Mouse (Mus musculus): Measurements from ENCODE around the gene Gm45062. TPM values are rescaled to one million over a fixed set of nuclear protein-coding genes. Genes with fewer than 3 reads are reported as not detected.

The Gm45062 gene
- polyA plus RNA-seq, 1 experiment, result not detected

DNA sequence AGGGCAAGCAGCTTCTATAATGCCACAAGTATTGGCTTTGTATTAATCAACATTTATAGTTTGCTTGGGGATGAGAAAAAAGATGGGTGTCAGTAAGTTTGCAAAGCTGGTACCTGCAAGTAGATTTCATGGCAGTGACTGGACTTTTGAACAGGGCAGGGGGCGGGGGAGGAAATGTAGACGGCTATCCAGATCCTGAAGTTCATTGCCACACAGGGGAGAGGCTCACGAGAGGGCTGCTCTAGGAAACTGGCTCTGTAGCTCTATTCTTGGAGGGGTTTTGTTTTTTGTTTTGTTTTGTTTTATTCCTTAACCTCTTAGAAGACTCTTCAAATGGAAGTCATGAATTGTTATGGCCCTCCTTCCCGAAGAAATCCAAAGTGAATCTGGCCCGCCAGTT lies 162.2 kb downstream of the Gm45062 start:
- TF ChIP-seq GATA1 (IDR thresholded peaks at IDR 0.05; ENCODE audit: borderline replicate concordance, low read length), result no peak
- no peak for TF ChIP-seq FLI1 (IDR thresholded peaks at IDR 0.05; ENCODE audit: low read length)
- Histone ChIP-seq H3K4me3 (replicated peaks) (no peak overlapping the region), H3K4me1 (peaks cover 23% of the 10 kb centered on the region), H3K9me3 (no peaks in the 10 kb centered on the region), H3K36me3 (replicated peaks; ENCODE audit: low read length) (peaks cover 5% of the 10 kb centered on the region), H3K27me3 (replicated peaks) (no peaks in the 10 kb centered on the region)

DNA sequence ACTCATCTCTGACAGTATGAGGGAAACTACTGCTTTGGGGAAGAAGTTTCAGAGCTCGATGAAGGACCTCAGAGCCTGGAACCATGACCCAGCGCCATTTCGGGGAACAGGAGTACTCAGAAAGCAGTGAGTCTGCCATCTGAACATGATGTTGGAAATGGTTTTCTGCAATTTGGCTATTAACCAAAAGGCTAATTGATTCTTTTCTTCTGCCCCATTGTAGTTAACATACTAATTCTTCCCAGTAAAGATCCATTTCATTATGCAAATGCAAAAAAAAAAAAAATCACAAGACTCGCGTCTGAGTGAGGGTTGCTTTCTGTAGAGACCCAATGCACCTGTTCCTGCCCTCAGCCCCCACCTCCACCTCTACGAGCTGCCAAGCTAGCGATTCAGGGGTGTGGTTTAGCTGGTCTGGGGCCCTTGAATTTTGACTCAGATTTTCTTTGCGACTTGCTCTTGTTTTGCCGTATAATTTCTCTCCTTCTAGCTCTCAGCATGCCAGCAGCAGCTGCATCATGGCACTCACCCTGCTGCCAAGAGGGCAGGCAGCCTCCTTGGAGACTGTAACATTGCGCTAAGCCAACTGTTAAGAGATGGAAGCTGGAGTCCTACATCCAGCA lies 162.8 kb downstream of the Gm45062 start:
- Histone ChIP-seq H3K27me3 (replicated peaks) (no peaks in the 10 kb centered on the region), H3K4me3 (replicated peaks) (no peak overlapping the region), H3K36me3 (replicated peaks; ENCODE audit: low read length) (peaks cover 9% of the 10 kb centered on the region), H3K4me1 (peaks cover 23% of the 10 kb centered on the region), H3K9me3 (no peaks in the 10 kb centered on the region)
- TF ChIP-seq GATA1 (IDR thresholded peaks at IDR 0.05; ENCODE audit: borderline replicate concordance, low read length) (no peak), FLI1 (IDR thresholded peaks at IDR 0.05; ENCODE audit: low read length) (no peak)

DNA sequence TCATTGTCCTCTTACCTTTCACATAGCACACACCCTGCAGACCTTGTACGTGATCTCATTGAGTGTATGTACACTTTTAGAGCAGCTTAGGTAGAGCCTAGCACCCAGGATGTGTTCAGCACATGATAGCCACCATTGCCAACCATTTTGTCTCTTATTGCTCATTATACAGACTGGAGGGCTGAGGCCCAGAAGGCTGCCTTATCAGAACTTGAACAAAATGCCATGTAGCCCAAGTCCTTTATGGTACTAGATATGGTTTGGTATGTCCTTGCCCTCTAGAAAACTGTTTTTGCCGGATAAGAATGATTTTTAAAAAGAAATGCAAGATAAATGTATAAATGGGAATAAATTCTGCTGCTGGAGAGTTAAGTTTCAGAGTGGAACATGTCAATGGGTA lies 163.9 kb downstream of the Gm45062 start:
- no peak for TF ChIP-seq FLI1 (IDR thresholded peaks at IDR 0.05; ENCODE audit: low read length)
- no peak for TF ChIP-seq GATA1 (IDR thresholded peaks at IDR 0.05; ENCODE audit: borderline replicate concordance, low read length)
- H3K36me3 ChIP-seq (replicated peaks; ENCODE audit: low read length), result peaks cover 17% of the 10 kb centered on the region
- H3K4me3 ChIP-seq (replicated peaks), result no peak overlapping the region
- H3K4me1 ChIP-seq, result peaks cover 23% of the 10 kb centered on the region
- H3K27me3 ChIP-seq (replicated peaks), result no peaks in the 10 kb centered on the region
- H3K9me3 ChIP-seq, result no peaks in the 10 kb centered on the region

DNA sequence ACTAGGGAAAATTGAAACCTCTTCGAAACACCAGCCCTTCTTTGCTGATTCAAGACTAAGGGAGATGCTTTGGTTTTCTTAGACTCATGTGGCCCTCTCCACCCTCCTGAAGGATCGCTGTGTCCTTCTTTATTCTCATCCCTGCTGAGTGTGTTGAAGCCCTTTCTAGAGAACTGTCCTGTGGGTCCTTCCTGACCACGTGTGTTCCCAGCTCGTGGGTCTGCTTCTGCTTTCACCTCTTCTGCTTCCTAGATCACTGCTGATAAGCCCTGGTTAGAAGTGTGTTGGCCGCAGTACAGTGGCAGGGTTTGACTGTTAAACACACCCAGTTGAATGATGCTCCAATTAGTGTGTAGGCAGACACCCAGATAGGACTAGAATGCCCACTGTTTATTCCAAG lies 168.4 kb downstream of the Gm45062 start:
- Histone ChIP-seq H3K4me3 (replicated peaks) (no peak overlapping the region), H3K36me3 (replicated peaks; ENCODE audit: low read length) (peaks cover 19% of the 10 kb centered on the region), H3K9me3 (no peaks in the 10 kb centered on the region), H3K27me3 (replicated peaks) (no peaks in the 10 kb centered on the region), H3K4me1 (peaks cover 17% of the 10 kb centered on the region)
- TF ChIP-seq FLI1 (IDR thresholded peaks at IDR 0.05; ENCODE audit: low read length), result no peak
- TF ChIP-seq GATA1 (IDR thresholded peaks at IDR 0.05; ENCODE audit: borderline replicate concordance, low read length), result no peak

DNA sequence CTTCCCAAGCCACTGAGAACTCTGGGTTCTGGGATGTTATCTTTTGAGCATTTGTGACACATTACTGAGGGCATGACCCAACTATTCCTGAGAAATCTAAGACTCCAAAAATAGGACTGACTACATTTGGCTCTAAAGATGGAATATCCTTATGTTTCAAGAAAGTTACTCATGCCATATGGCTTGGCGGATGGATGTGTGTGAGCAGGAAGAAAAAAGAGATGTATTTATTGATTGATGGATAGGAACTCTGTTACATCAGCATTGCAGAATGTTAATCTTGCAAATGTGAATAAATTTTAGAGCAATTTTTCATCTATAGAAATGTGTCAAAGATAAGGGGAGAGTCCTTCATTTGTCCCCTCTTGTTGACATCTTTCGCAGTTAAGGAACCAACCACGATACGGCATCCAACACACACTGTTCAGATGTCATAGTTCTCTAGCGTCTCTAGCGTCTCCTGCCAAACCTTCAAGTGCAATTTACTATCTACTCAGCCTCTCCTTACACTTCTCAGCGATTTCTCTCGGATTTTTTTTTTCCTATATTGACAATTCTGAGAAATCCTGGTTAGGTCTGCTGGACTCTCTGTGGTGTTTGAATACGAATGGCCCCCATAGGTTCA lies 171.5 kb downstream of the Gm45062 start:
- Histone ChIP-seq H3K36me3 (replicated peaks; ENCODE audit: low read length) (peaks cover 21% of the 10 kb centered on the region), H3K4me3 (replicated peaks) (no peak overlapping the region), H3K27me3 (replicated peaks) (no peaks in the 10 kb centered on the region), H3K9me3 (no peaks in the 10 kb centered on the region), H3K4me1 (no peaks in the 10 kb centered on the region)
- TF ChIP-seq FLI1 (IDR thresholded peaks at IDR 0.05; ENCODE audit: low read length), result no peak
- TF ChIP-seq GATA1 (IDR thresholded peaks at IDR 0.05; ENCODE audit: borderline replicate concordance, low read length), result no peak

DNA sequence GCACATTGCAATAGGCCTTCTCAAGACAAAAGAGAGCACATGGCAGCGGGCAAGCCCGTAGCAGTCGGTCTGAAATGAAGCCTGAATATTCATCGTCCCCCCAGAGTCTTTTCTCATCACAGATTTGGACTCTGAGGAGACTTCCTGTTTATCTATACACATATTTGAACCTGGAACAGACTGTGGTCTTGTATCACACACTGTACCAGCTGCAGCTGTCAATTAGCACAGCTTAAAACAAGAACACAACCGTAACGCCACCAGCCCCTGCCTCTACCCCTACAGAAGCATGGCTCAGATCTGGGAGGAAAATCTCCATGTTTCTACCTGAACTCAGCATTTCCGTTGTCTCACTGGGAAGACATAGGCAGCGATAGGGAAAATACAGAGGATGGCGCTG lies 173.9 kb downstream of the Gm45062 start:
- Histone ChIP-seq H3K27me3 (replicated peaks) (no peaks in the 10 kb centered on the region), H3K4me1 (no peaks in the 10 kb centered on the region), H3K4me3 (replicated peaks) (no peak overlapping the region), H3K36me3 (replicated peaks; ENCODE audit: low read length) (peaks cover 8% of the 10 kb centered on the region), H3K9me3 (no peaks in the 10 kb centered on the region)
- TF ChIP-seq GATA1 (IDR thresholded peaks at IDR 0.05; ENCODE audit: borderline replicate concordance, low read length) (no peak), FLI1 (IDR thresholded peaks at IDR 0.05; ENCODE audit: low read length) (no peak)

DNA sequence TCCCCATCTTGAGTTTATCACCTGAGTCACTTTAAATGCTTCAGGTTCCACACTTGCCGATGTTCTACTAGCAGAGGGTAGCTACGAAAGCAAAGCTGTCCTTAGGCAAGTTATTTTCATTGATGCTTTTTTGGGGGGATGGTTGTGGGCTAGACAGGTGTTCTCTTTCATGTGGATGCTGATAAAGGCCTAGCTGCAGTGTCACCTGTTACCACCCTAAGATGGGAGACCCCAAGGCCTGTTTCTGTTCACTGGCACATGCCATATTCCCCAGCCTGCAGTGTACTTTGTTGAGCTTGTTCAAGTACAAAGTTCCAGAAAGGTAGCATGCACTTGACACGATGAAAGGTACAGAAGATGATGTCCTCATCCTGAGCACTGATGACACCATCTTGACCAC lies 178.7 kb downstream of the Gm45062 start:
- H3K9me3 ChIP-seq, result 0 out of 2 replicates have a peak, but pooled peaks cover 4% of the 10 kb centered on the region
- H3K27me3 ChIP-seq (replicated peaks), result no peaks in the 10 kb centered on the region
- no peaks in the 10 kb centered on the region for H3K4me1 ChIP-seq
- H3K36me3 ChIP-seq (replicated peaks; ENCODE audit: low read length), result no peaks in the 10 kb centered on the region
- TF ChIP-seq GATA1 (IDR thresholded peaks at IDR 0.05; ENCODE audit: borderline replicate concordance, low read length), result no peak
- no peak for TF ChIP-seq FLI1 (IDR thresholded peaks at IDR 0.05; ENCODE audit: low read length)
- no peak overlapping the region for H3K4me3 ChIP-seq (replicated peaks)

DNA sequence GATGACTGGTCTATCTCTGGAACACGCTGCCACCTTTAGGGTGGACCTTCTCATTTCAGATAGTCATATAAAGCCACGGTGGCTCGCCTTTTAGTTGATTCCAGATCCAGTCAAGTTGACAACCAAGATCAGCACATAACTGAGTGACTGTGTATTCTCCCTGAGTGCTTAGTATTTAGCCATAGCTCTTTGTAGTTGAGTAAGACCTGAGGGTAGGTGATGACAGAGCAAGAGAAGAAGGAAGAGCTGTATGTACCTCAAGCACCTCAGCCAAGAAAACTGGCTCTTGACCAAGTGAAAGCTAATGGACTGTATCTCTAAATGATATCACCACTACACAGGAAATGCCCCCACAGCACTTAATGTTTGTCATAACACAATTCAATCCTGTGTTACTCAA lies 182.6 kb downstream of the Gm45062 start:
- TF ChIP-seq FLI1 (IDR thresholded peaks at IDR 0.05; ENCODE audit: low read length) (no peak), GATA1 (IDR thresholded peaks at IDR 0.05; ENCODE audit: borderline replicate concordance, low read length) (no peak)
- no peak overlapping the region for H3K4me3 ChIP-seq (replicated peaks)
- H3K27me3 ChIP-seq (replicated peaks), result no peaks in the 10 kb centered on the region
- no peaks in the 10 kb centered on the region for H3K4me1 ChIP-seq
- H3K36me3 ChIP-seq (replicated peaks; ENCODE audit: low read length), result no peaks in the 10 kb centered on the region
- H3K9me3 ChIP-seq, result 0 out of 2 replicates have a peak, but pooled peaks cover 4% of the 10 kb centered on the region

DNA sequence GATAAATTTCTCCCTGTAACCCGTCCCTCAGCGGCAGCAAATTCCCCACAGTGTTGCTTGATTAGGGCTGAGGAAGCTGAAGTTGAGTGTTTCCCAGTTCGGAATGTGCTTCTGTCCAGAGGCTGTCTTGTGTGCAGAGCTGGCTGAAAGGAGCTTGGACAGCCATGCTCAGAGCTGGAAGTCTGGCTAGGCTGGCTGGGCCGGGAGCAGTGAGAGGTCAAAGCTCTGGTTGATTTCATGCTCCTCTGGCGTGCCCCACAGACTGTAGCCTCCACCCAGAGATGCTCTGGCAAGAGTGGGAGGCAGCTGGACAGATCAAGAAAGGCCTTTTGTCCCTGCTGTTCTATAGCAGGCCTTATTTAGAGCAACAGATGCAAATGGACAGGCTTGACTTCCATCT lies 187.5 kb downstream of the Gm45062 start:
- H3K4me3 ChIP-seq (replicated peaks), result no peak overlapping the region
- 0 out of 2 replicates have a peak, but pooled peaks cover 4% of the 10 kb centered on the region for H3K9me3 ChIP-seq
- H3K4me1 ChIP-seq, result no peaks in the 10 kb centered on the region; the same call in 1 of the 2 replicates
- no peaks in the 10 kb centered on the region for H3K36me3 ChIP-seq (replicated peaks; ENCODE audit: low read length)
- no peaks in the 10 kb centered on the region for H3K27me3 ChIP-seq (replicated peaks)
- TF ChIP-seq FLI1 (IDR thresholded peaks at IDR 0.05; ENCODE audit: low read length) (no peak), GATA1 (IDR thresholded peaks at IDR 0.05; ENCODE audit: borderline replicate concordance, low read length) (no peak)

DNA sequence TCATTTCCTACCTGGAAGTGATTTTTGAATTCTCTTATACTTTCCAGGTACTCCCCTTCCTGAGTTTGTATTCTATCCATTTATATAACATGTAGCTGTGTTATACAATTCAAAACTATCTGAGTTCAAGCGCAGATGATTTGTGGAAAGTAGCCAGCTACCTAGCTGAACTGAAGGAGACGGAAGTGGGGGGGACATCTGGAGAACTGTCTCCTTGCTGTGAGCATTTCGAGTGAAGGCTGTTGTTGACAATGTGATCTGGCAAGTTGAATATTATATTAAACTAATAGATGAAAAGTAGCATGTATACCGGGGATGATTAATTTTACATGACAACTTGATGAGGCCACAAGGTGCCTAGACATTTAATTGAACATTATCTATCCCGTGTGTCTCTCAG lies 196.3 kb downstream of the Gm45062 start:
- peaks cover 3% of the 10 kb centered on the region for H3K9me3 ChIP-seq
- H3K36me3 ChIP-seq (replicated peaks; ENCODE audit: low read length), result no peaks in the 10 kb centered on the region
- TF ChIP-seq GATA1 (IDR thresholded peaks at IDR 0.05; ENCODE audit: borderline replicate concordance, low read length) (no peak), FLI1 (IDR thresholded peaks at IDR 0.05; ENCODE audit: low read length) (no peak)
- H3K27me3 ChIP-seq (replicated peaks), result no peaks in the 10 kb centered on the region
- H3K4me1 ChIP-seq, result peaks cover 3% of the 10 kb centered on the region; the same call in 1 of the 2 replicates
- H3K4me3 ChIP-seq (replicated peaks), result no peak overlapping the region

Measured in megakaryocyte, embryonic 14.5 days (primary cell).